Mouse (Mus musculus) MEL (cell line): ENCODE measurements around the gene Gm36176. TPM values are rescaled to one million over a fixed set of nuclear protein-coding genes. Genes with fewer than 3 reads are reported as not detected.

Source experiments
- DNase-seq: peaks from one replicate; pipeline ENCODE4 v3.0.0; 2011; ENCODE audit warnings: low read depth, low spot score
- H3K27ac ChIP-seq: 2 replicates; pipeline ENCODE4 v1.5.1; 2012; ENCODE audit warnings: low read depth, mild to moderate bottlenecking, control low read depth, low read length, moderate library complexity; ENCODE audit not compliant: control insufficient read depth
- H3K27me3 ChIP-seq, 2 experiments: fragments of 150-350 bp in 1 of 2; sonication (generic) in 1 of 2; 2 replicates each; pipeline ENCODE4 v1.6.1; 2012; ENCODE audit warnings: low read length in 2 of 2, mild to moderate bottlenecking in 2 of 2, improper control_type of control experiment in 1 of 2, moderate library complexity in 1 of 2; ENCODE audit not compliant: insufficient read depth in 2 of 2, control insufficient read depth in 1 of 2
- H3K36me3 ChIP-seq, 2 experiments: 2 replicates each; pipeline ENCODE4 v1.6.1; 2012 to 2014; ENCODE audit warnings: low read length in 2 of 2, improper control_type of control experiment in 1 of 2, inconsistent platforms in 1 of 2, mild to moderate bottlenecking in 1 of 2; ENCODE audit not compliant: insufficient read depth in 2 of 2, control insufficient read depth in 1 of 2
- H3K4me1 ChIP-seq, 2 experiments: fragments of 150-350 bp in 1 of 2; sonication (generic) in 1 of 2; 2 replicates each; pipeline ENCODE4 v1.6.1; 2012; ENCODE audit warnings: low read length in 2 of 2, improper control_type of control experiment in 1 of 2, mild to moderate bottlenecking in 1 of 2; ENCODE audit not compliant: insufficient read depth in 2 of 2, control insufficient read depth in 1 of 2
- H3K4me3 ChIP-seq, 2 experiments: fragments of 150-350 bp in 1 of 2; sonication (generic) in 1 of 2; 2 replicates each; pipeline ENCODE4 v1.5.1; 2012; ENCODE audit warnings: low read depth in 2 of 2, low read length in 2 of 2, mild to moderate bottlenecking in 2 of 2, moderate library complexity in 2 of 2, control low read depth in 1 of 2, improper control_type of control experiment in 1 of 2; ENCODE audit not compliant: control insufficient read depth in 1 of 2, insufficient read depth in 1 of 2
- H3K79me2 ChIP-seq: 2 replicates; pipeline ENCODE4 v1.6.1; 2012; ENCODE audit warnings: mild to moderate bottlenecking, low read length, moderate library complexity; ENCODE audit not compliant: control insufficient read depth, poor library complexity, insufficient read depth
- H3K9ac ChIP-seq: 2 replicates; pipeline ENCODE4 v1.6.1; 2012; ENCODE audit warnings: low read depth, mild to moderate bottlenecking, control low read depth, low read length, moderate library complexity; ENCODE audit not compliant: control insufficient read depth, poor library complexity, severe bottlenecking
- H3K9me3 ChIP-seq: fragments of 150-350 bp; sonication (generic); replicated peaks from 2 replicates; pipeline ENCODE4 v1.6.1; 2012; ENCODE audit warnings: mild to moderate bottlenecking, low read length, improper control_type of control experiment, moderate library complexity; ENCODE audit not compliant: insufficient read depth
- BHLHE40 ChIP-seq: IDR thresholded peaks from 2 replicates; pipeline ENCODE4 v1.6.1; 2012; ENCODE audit warnings: low read depth, mild to moderate bottlenecking, inconsistent platforms, low read length, improper control_type of control experiment, borderline replicate concordance
- CHD2 ChIP-seq: IDR thresholded peaks from 2 replicates; pipeline ENCODE4 v1.6.1; 2011; ENCODE audit warnings: low read length, improper control_type of control experiment
- CTCF ChIP-seq, 3 experiments: IDR thresholded peaks in 2 of 3; conservative IDR thresholded peaks in 1 of 3; 2 replicates each; pipeline ENCODE4 v1.5.1; 2011 to 2012; ENCODE audit warnings: low read length in 3 of 3, low read depth in 2 of 3, mild to moderate bottlenecking in 2 of 3, improper control_type of control experiment in 1 of 3, inconsistent platforms in 1 of 3, mixed read lengths in 1 of 3, moderate library complexity in 1 of 3; ENCODE audit not compliant: control insufficient read depth in 1 of 3, insufficient read depth in 1 of 3, poor library complexity in 1 of 3, severe bottlenecking in 1 of 3
- E2F4 ChIP-seq: IDR thresholded peaks from 2 replicates; pipeline ENCODE4 v1.6.1; 2011; ENCODE audit warnings: low read depth, low read length, improper control_type of control experiment, borderline replicate concordance
- EP300 ChIP-seq, 2 experiments: IDR thresholded peaks; 2 replicates each; pipeline ENCODE4 v1.6.1; 2011; ENCODE audit warnings: improper control_type of control experiment in 2 of 2, low read length in 2 of 2, low read depth in 1 of 2, mild to moderate bottlenecking in 1 of 2
- ETS1 ChIP-seq: IDR thresholded peaks from 2 replicates; pipeline ENCODE4 v1.6.1; 2012; ENCODE audit warnings: low read depth, mild to moderate bottlenecking, inconsistent platforms, low read length, improper control_type of control experiment, moderate library complexity
- GABPA ChIP-seq: IDR thresholded peaks from 2 replicates; pipeline ENCODE4 v1.6.1; 2012; ENCODE audit warnings: low read depth, mild to moderate bottlenecking, inconsistent platforms, low read length, improper control_type of control experiment, moderate library complexity
- HCFC1 ChIP-seq: IDR thresholded peaks from 2 replicates; pipeline ENCODE4 v1.6.1; 2012; ENCODE audit warnings: low read depth, mild to moderate bottlenecking, inconsistent platforms, low read length, improper control_type of control experiment, moderate library complexity
- JUND ChIP-seq: IDR thresholded peaks from 2 replicates; pipeline ENCODE4 v1.6.1; 2011; ENCODE audit warnings: low read depth, mild to moderate bottlenecking, improper control_type of control experiment, low read length
- KAT2A ChIP-seq: conservative IDR thresholded peaks from 2 replicates; pipeline ENCODE4 v1.6.1; 2012; ENCODE audit warnings: low read depth, low read length, improper control_type of control experiment, inconsistent platforms
- MAFK ChIP-seq: IDR thresholded peaks from 2 replicates; pipeline ENCODE4 v1.6.1; 2011; ENCODE audit warnings: low read depth, mild to moderate bottlenecking, low read length, improper control_type of control experiment, borderline replicate concordance
- MEF2A ChIP-seq: IDR thresholded peaks from 2 replicates; pipeline ENCODE4 v1.6.1; 2014; ENCODE audit warnings: low read depth, mild to moderate bottlenecking, inconsistent platforms, low read length, improper control_type of control experiment; ENCODE audit not compliant: poor library complexity, insufficient replicate concordance, severe bottlenecking; ENCODE audit errors: extremely low read depth
- MYC ChIP-seq: IDR thresholded peaks from 2 replicates; pipeline ENCODE4 v1.6.1; 2011; ENCODE audit warnings: low read depth, mild to moderate bottlenecking, low read length, improper control_type of control experiment, moderate library complexity
- NELFE ChIP-seq: IDR thresholded peaks from 2 replicates; pipeline ENCODE4 v1.6.1; 2011; ENCODE audit warnings: low read depth, low read length, improper control_type of control experiment
- NRF1 ChIP-seq: IDR thresholded peaks from 2 replicates; pipeline ENCODE4 v1.6.1; 2014; ENCODE audit warnings: low read depth, mild to moderate bottlenecking, inconsistent platforms, low read length, improper control_type of control experiment, moderate library complexity; ENCODE audit not compliant: poor library complexity, insufficient read depth, severe bottlenecking
- POLR2A ChIP-seq, 2 experiments: IDR thresholded peaks; 2 replicates each; pipeline ENCODE4 v1.6.1; 2011 to 2012; ENCODE audit warnings: low read length in 2 of 2, mild to moderate bottlenecking in 2 of 2, control low read depth in 1 of 2, improper control_type of control experiment in 1 of 2, low read depth in 1 of 2, moderate library complexity in 1 of 2; ENCODE audit not compliant: control insufficient read depth in 1 of 2, insufficient read depth in 1 of 2, poor library complexity in 1 of 2
- POLR2AphosphoS2 ChIP-seq: IDR thresholded peaks from 2 replicates; pipeline ENCODE4 v1.6.1; 2011; ENCODE audit warnings: low read length, improper control_type of control experiment
- POLR2AphosphoS5 ChIP-seq: IDR thresholded peaks from 2 replicates; pipeline ENCODE4 v1.6.1; 2012; ENCODE audit warnings: low read depth, borderline replicate concordance, mild to moderate bottlenecking, inconsistent platforms, low read length, moderate library complexity, mixed read lengths
- RAD21 ChIP-seq: IDR thresholded peaks from 2 replicates; pipeline ENCODE4 v1.6.1; 2011; ENCODE audit warnings: mild to moderate bottlenecking, low read depth, low read length, improper control_type of control experiment
- RCOR1 ChIP-seq: IDR thresholded peaks from 2 replicates; pipeline ENCODE4 v1.6.1; 2012; ENCODE audit warnings: low read depth, mild to moderate bottlenecking, inconsistent platforms, low read length, improper control_type of control experiment
- SIN3A ChIP-seq: IDR thresholded peaks from 2 replicates; pipeline ENCODE4 v1.6.1; 2012; ENCODE audit warnings: low read length, improper control_type of control experiment, inconsistent platforms
- SMC3 ChIP-seq: IDR thresholded peaks from 2 replicates; pipeline ENCODE4 v1.6.1; 2011; ENCODE audit warnings: low read depth, low read length, improper control_type of control experiment
- UBTF ChIP-seq: IDR thresholded peaks from 2 replicates; pipeline ENCODE4 v1.6.1; 2012; ENCODE audit warnings: low read depth, mild to moderate bottlenecking, inconsistent platforms, low read length, improper control_type of control experiment, moderate library complexity, borderline replicate concordance; ENCODE audit not compliant: insufficient read depth
- ZKSCAN1 ChIP-seq: IDR thresholded peaks from 2 replicates; pipeline ENCODE4 v1.6.1; 2012; ENCODE audit warnings: low read depth, mild to moderate bottlenecking, inconsistent platforms, low read length, improper control_type of control experiment, moderate library complexity
- polyA plus RNA-seq, 2 experiments: library from polyadenylated mRNA; stranded (reverse) in 1 of 2; unstranded in 1 of 2; fragments of >175 nt in 1 of 2; fragments of >200 nt in 1 of 2; gene quantifications; 2 replicates each; pipeline versions ENCODE4 v1.2.1 to v1.2.4; 2012; ENCODE audit warnings: low replicate concordance in 2 of 2, low read depth in 1 of 2; ENCODE audit not compliant: insufficient read length in 2 of 2, insufficient read depth in 1 of 2, missing spikeins in 1 of 2
- total RNA-seq: library from RNA; depleted of rRNA; stranded (reverse); fragments of 300-350 nt; gene quantifications from 2 replicates; pipeline ENCODE4 v1.2.3, GENCODE M21; 2012

Gm36176 gene
- total and polyA plus RNA-seq, 3 experiments = not detected

DNA sequence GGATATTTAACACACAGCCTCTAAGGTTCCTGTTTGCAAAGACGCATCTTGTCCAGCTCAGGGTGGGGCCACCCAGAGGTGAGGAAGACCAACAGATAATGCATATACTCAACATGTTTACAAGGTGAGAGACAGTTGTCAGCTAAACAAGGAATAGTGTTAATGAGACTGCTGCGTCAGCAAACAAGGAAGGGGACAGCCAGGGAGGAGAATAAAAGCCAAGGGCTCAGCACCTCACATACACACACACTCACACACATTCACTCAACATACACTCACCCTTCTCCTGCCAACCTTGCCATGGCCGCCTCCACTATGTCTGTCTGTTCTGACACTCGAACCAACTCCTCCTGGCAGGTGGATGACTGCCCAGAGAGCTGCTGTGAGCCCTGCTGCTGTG lies 32.2 kb upstream of the Gm36176 start, which contains the start of gene Gm2696:
TSS of gene Gm2696 (plus strand) at position 301 of the 400 bp plus-strand sequence.
- Histone ChIP-seq H3K36me3 (no peaks in the 10 kb centered on the region), H3K79me2 (no peaks in the 10 kb centered on the region), H3K4me3 (no peak within 1 kb of the TSS), H3K9ac (no peak within 1 kb of the TSS), H3K9me3 (no peaks in the 10 kb centered on the region), H3K27ac (no peak within 1 kb of the TSS), H3K27me3 (no peaks in the 10 kb centered on the region), H3K4me1 (peaks cover 0 to 7% of the 10 kb centered on the region in 2 experiments; a peak in 2 of 4 replicates)
- DNase-seq = no peak
- TF ChIP-seq MEF2A (no peak), SMC3 (no peak), RAD21 (no peak), ZKSCAN1 (no peak), RCOR1 (no peak)

DNA sequence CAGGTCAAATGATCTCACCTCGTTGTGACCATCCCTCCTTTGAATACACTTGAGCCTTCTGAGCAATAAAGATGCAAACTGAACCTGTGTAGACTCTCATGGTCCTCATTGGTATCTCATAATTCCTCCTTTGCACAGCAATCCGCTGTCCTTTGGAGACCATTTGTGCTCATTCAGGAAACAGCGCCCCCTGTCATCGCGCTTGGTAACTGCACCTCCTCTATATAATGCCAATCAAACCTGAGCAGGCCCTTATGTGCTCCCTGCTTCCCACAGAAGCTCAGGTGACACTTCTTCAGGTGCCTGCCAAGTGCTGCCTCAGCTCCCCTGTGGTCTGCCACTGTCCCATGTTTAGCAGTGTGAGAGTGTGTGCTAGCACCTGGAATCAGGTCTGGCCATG lies 31.1 kb upstream of the Gm36176 start:
- Histone ChIP-seq H3K36me3 (no peaks in the 10 kb centered on the region), H3K4me1 (peaks cover 0 to 7% of the 10 kb centered on the region in 2 experiments; a peak in 2 of 4 replicates), H3K9me3 (no peaks in the 10 kb centered on the region), H3K27ac (no peak overlapping the region), H3K27me3 (no peaks in the 10 kb centered on the region), H3K9ac (no peak overlapping the region), H3K79me2 (no peaks in the 10 kb centered on the region), H3K4me3 (no peak overlapping the region)
- no peak for TF ChIP-seq BHLHE40
- TF ChIP-seq MYC = no peak
- TF ChIP-seq NELFE = no peak
- TF ChIP-seq NRF1 = no peak
- TF ChIP-seq CHD2 = no peak
- TF ChIP-seq POLR2AphosphoS5 = no peak
- no peak for TF ChIP-seq RCOR1
- no peak for TF ChIP-seq POLR2AphosphoS2
- no peak for TF ChIP-seq ETS1
- no peak for TF ChIP-seq HCFC1
- TF ChIP-seq MEF2A = no peak
- no peak for TF ChIP-seq GABPA
- TF ChIP-seq RAD21 = peak; percentile 37
- TF ChIP-seq MAFK = no peak
- TF ChIP-seq KAT2A = no peak
- peak; percentile 44 for TF ChIP-seq SMC3
- no peak for TF ChIP-seq JUND
- peak; percentile 69 to 91 (median 80) for TF ChIP-seq CTCF (IDR thresholded peaks at IDR 0.05 in 2 of 3, conservative IDR thresholded peaks at IDR 0.05 in 1 of 3; ENCODE audit: control insufficient read depth in 1 of 3, insufficient read depth in 1 of 3, low read depth in 2 of 3, low read length in 3 of 3, poor library complexity in 1 of 3, severe bottlenecking in 1 of 3)
- TF ChIP-seq E2F4 = no peak
- no peak for TF ChIP-seq SIN3A
- TF ChIP-seq UBTF = no peak
- no peak for TF ChIP-seq POLR2A (IDR thresholded peaks at IDR 0.05; ENCODE audit: control insufficient read depth in 1 of 2, insufficient read depth in 1 of 2, low read depth in 1 of 2, low read length in 2 of 2, poor library complexity in 1 of 2)
- no peak for TF ChIP-seq EP300 (IDR thresholded peaks at IDR 0.05; ENCODE audit: low read depth in 1 of 2, low read length in 2 of 2)
- peak; percentile 42 for DNase-seq
